Mouse (Mus musculus) layer of hippocampus, adult 11-12 months (tissue): Measurements from ENCODE around the gene Fbxw11.
"Not testable (repeated sequence)": the region's sequence is repeated elsewhere in the genome, so short reads cannot be mapped to it uniquely, and the experiment has no call there.

ENCODE experiments used
- DNase-seq: peaks from one replicate; pipeline ENCODE4 v3.0.0; 2022; ENCODE audit warnings: low spot score

Fbxw11 gene

GRCm38 (mm10) chr11:32676777-32677176, 34.3 kb downstream of the Fbxw11 start:
- peak; percentile 35 for DNase-seq

GRCm38 (mm10) chr11:32677811-32678210, 35.3 kb downstream of the Fbxw11 start:
- no peak for DNase-seq

GRCm38 (mm10) chr11:32679091-32679490, 36.6 kb downstream of the Fbxw11 start:
- not testable (repeated sequence) for DNase-seq

- DNase-seq, result no peak
Measured at GRCm38 (mm10) chr11:32680014-32680413, 37.5 kb downstream of the Fbxw11 start.

GRCm38 (mm10) chr11:32681192-32681795, 38.8 kb downstream of the Fbxw11 start:
- DNase-seq, result no peak

GRCm38 (mm10) chr11:32682335-32683102, 40.0 kb downstream of the Fbxw11 start:
- no peak for DNase-seq

- no peak for DNase-seq
Measured at GRCm38 (mm10) chr11:32684690-32685254, 42.2 kb downstream of the Fbxw11 start.

GRCm38 (mm10) chr11:32688245-32688855, 45.8 kb downstream of the Fbxw11 start:
- DNase-seq, result no peak

- DNase-seq, result no peak
Measured at GRCm38 (mm10) chr11:32689510-32689909, 47.0 kb downstream of the Fbxw11 start.

GRCm38 (mm10) chr11:32692834-32693233, 50.3 kb downstream of the Fbxw11 start:
- no peak for DNase-seq

GRCm38 (mm10) chr11:32693431-32694141, 51.1 kb downstream of the Fbxw11 start:
- DNase-seq, result no peak

- not testable (repeated sequence) for DNase-seq
Measured at GRCm38 (mm10) chr11:32694322-32695003, 51.9 kb downstream of the Fbxw11 start.

- no peak for DNase-seq
Measured at GRCm38 (mm10) chr11:32696446-32697090, 54.0 kb downstream of the Fbxw11 start.

GRCm38 (mm10) chr11:32697695-32698094, 55.2 kb downstream of the Fbxw11 start:
- DNase-seq, result no peak

GRCm38 (mm10) chr11:32699913-32700493, 57.5 kb downstream of the Fbxw11 start:
- no peak for DNase-seq

GRCm38 (mm10) chr11:32701566-32701965, 59.0 kb downstream of the Fbxw11 start:
- no peak for DNase-seq

GRCm38 (mm10) chr11:32704241-32704890, 61.8 kb downstream of the Fbxw11 start:
- DNase-seq, result no peak

- no peak for DNase-seq
Measured at GRCm38 (mm10) chr11:32706406-32706993, 64.0 kb downstream of the Fbxw11 start.

- no peak for DNase-seq
Measured at GRCm38 (mm10) chr11:32707481-32707880, 65.0 kb downstream of the Fbxw11 start.
